Mouse (Mus musculus): ENCODE results near the gene Sparcl1.

The Sparcl1 gene

DNA sequence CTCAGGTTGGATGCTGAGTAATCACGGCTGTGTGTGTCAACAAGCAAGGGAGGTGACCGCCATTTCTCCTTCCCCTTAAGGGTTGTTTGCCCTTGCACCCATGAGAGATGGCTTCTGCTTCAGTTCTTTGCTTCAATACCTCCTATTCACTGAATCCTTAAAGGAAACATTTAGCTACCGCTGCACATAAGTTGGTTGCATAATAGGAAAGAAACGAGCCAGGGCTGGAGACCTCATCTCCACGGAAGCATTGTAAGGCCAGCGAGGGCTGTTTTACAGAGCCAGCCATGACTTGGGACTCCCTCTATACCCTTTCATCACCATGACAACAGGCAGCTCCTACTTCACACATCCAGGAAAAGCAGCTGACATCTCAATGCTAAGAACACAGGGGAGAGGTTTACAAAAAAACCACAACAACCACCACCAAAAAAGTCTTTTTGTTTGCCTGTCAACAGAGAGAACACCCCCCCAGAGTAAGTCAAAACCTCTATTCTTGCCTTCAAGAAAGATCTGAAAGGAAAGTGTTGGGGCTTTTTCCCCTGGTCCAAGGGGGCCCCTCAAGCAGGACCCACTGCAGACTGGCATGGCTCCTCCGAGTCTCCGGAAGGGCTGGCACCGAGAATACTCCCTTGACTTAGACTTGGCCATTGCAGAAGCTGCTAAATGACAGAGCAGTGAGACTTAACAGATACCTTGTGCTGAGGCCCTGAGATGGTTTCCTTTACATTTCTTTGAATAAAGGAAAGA is 3.2 kb downstream of the Sparcl1 start:
- peak; percentile 71 for DNase-seq (ENCODE audit: extremely low spot score)

DNA sequence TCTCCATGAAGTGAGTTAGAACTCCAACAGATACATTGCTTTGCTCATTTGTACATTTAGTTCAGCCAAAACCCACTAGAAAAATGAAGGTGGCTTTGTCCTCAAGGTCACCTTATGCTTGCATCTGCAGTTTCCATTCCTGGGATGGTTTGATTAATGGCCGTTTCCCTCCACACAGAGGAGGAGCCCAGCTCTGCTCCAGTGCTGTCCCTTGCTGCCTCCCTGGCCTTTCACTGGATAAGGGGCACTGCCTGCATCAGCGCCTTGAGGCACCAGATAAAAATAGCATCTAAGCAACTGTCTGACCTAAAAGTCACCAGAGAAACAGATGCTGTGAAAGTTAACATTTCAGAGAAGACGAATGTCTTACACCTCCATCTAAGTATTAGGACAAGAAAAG is 4.0 kb downstream of the Sparcl1 start:
- DNase-seq (ENCODE audit: extremely low spot score): peak; percentile 55

DNA sequence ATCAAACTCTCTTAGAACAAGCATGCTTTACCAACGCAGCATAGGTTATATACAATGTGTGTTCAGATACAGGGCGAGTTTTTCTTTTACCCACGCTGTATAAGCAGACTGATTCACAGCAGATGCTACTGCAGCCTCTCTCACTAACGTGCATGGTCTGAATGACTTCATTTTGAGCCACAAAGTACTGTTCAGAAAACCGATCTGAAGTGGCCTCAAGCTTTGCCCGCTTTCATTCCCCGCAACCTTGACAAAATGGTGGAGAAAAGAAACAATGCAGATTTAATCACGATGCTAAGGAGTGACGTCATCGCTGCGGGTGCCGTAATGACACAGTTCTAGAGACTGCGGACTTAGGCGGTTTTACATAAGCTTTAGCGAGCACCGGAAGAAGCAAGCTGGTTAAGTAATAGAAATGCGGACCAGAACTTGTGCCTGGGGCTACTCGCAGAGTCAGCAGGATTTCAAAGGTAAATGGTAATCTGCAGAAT is 4.6 kb downstream of the Sparcl1 start:
- DNase-seq (ENCODE audit: extremely low spot score): no peak

DNA sequence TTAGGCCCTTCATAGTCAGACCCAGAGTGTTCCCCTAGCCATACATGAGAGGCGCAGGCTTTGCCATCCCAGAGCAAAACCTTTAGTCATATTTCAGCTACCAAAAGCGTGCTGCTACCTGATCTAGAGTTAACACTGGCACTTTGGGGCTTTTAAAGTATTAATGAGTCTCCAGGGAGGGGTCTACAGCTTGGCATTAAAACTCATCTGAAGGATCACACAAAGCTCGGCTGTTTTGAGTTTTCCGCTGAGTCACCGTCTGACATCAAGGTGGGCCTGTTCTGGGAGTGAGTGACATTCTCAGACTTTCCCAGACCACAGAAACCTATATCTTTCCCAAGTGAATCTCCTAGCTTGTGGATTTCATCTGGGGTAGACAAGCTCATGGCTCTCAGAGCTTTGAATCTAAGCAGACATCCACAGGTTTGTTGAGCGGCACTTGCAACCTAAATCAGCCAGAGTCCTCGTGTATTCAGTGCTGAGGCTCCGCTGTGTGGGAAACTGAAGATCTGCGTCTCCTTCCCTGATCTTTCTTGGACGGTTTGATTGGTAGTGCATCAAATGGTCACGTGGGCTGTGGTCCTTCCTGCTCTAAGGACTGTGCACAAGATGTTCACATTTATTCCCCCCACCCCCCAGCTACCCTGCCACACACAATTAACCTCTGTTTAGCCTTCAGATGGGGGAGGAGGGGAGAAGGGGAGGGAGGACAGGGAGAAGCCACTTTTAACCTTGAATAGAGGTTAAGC is 5.2 kb downstream of the Sparcl1 start:
- no peak for DNase-seq (ENCODE audit: extremely low spot score)

DNA sequence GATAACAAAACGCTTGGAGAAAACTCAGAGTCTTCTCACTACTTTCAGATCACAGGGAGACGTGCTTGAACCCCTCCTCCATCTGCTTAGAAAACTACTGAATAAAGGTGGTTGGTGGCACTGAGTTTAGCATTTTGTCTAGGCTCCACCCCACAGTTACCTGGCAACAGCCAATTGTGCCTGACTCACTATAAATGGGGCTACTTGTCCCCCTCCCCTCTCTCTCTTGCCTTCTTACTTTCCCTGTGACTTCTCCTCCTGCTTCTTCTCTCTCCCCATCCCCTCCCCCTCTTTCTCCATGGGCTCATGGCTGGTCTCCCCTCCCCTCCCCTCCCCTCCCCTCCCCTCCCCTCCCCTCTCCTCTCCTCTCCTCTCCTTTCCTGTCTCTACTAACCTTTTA is 9.4 kb downstream of the Sparcl1 start:
- DNase-seq (ENCODE audit: extremely low spot score): no peak

GRCm38 (mm10) chr5:104103171-104103570 is 10.4 kb downstream of the Sparcl1 start:
- DNase-seq (ENCODE audit: extremely low spot score): no peak

DNA sequence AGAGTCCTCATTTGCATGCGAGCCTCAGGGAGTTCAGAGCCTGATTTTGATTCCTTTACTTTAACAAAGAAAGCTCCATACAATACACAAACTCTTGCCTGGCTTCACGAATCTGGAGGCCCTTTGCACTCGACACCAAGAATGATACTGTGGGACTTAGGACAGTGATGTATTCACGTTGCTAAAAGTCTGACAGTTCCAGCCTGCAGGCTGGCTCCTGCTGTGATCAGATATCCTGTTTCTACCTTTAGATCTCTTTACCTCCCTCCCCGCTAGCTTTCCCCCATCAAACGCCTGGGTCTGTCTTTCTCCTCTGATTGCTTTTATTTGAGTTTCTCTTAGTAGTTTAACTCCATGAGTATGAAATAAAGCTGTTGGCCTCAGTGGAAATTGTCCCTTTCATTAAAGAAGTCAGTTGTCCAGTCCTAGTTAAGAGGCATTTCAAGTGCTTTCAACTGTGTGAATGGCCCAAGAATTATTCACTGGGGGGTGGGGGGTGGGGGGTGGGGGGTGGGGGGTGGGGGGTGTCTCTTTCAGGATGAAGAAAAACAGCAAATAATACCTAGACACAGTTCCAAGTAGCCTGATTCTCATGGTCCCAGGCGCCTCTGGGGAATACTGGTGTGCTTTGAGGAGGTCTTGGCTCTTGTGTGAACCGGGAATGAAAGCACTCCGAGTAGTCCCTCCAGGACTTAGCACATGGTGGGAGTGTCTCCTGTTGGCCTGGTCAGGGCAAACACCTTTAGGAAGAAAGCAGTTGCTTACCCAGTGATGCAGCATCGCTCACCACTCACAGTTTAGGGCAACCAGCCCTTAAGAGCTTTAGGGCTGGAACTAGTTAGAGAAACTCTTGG is 11.6 kb downstream of the Sparcl1 start:
- peak; percentile 26 for DNase-seq (ENCODE audit: extremely low spot score)

- no peak for DNase-seq (ENCODE audit: extremely low spot score)
Observed at GRCm38 (mm10) chr5:104096078-104096938, 17.2 kb downstream of the Sparcl1 start.

DNA sequence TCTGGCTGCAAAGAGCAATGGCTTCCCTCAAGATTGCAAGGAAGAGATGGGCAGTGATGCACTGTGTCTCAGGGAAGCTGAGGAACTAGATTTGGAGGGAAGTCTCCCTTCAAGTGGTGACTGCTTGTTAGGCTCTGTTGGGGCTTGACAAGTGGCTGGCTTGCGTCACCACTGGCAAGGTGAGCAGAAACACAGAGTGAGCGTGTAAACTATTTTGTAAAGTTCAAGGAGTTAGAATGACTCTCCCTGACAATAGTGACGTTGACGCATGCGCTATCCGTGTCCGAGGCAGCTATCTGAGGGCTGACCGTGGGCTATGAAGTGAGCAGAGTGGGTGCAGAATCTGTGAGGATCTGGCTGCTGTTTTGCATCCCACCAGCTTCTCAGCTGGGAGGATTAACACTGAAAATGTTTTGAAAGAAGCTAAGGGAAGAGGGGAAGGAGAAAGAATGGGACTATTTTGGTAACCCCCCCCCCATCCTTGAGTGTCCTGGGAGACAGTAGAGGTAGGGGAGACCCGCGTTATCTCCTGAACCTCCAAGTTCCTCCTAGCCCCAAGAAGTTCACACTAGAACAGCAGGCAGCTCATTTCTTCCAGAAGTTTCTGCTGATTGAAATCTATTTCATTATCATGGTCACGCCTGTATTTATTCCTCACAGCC is 18.0 kb downstream of the Sparcl1 start:
- no peak for DNase-seq (ENCODE audit: extremely low spot score)

DNA sequence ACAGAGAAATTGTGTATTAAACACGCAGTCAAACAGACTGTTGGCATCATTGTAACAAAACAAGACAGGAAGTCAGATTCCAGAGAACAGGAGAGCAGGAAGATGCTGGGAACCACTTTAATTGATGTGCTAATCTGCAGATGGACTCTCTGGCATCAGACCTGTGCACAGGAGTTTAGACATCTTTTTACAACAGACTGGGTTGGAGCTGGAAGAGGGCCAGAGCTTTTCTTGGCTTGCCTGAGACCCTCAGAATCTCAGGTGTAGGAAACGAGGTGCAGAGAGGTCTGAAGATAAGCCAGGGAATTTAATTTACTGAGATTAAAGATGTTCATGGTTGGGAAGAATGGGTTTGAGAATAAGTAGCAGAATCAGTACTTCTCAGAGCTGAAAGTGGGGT is 23.8 kb downstream of the Sparcl1 start:
- no peak for DNase-seq (ENCODE audit: extremely low spot score)

DNA sequence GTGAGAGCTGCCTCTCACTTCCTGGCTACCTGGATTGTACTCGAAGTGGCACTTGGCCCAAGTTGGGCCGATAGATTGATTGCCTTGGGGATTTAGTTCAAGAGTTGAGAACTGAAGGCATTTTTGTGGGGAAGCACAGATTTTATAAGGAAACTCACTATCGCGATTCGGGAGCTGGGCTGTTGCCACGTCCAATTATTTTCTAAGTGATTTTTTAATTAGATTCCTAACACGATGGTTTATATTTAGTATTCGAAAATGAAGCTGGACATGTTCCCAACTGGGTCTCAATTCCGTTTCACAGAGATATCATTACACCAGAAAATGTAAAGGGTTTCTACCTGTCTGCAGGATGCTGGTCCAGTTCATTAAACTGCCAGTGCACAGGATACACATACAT is 28.2 kb downstream of the Sparcl1 start:
- no peak for DNase-seq (ENCODE audit: extremely low spot score)

DNA sequence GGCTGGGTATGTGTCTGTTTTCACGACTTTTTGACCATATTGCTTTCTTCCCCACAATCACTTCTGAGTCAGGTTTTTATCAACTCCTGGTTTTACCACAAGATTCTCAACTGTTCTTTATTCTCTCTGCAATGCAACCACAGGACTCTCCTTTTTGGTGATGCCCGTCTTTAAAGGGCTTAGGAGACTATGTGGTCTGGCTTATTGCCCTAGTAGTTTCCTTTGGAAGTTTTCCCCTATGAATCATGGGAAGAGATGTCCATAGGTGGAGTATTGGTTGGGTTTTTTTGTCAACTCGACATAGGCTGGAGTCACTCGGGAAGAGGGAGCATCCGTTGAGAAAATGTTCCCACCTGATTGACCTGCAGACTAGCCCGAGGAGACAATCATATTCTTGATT is 32.8 kb downstream of the Sparcl1 start:
- no peak for DNase-seq (ENCODE audit: extremely low spot score)

DNA sequence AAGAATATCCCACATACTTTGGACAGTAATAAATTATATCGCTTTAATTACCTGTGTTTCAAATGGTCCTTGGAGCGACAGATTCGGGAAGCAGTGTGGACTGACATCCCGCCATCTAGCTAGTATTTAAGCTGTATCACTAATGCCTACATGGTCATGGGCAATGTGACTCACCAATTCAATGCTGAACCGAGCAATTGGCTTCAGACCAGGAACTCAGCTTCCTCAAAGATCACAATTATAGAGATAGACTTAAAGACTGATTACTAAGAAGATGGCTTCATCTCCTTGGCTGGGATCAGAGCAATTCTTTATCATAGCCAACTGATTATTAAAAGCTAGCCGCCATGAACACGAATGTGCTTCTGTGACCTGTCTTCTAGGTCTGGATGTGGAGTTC is 36.0 kb downstream of the Sparcl1 start, which contains the start of gene Gm17660:
Gm17660 (minus strand) TSS at position 101 of the 400 bp plus-strand sequence.
- no peak for DNase-seq (ENCODE audit: extremely low spot score)

DNA sequence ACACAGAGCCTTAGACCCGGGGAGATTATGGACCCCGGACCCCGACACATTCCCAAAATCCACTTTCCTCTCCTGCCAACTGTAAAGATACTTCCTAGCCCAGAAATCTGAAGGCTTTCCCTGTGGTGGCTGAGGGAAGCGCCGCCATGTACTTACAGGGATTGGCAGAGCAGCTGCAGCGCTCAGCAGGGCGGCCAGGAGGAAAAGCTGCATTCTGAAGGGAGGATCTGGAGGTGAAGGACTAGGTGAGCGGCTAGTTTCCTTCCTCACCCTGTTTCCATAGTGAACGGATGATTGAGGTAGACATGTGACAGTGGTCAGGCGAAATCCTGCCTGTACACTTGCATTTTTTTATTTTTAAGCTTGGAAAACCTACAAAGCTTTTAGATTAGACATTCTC is 37.2 kb downstream of the Sparcl1 start:
- DNase-seq (ENCODE audit: extremely low spot score): no peak

GRCm38 (mm10) chr5:104074388-104074787 is 39.1 kb downstream of the Sparcl1 start:
- DNase-seq (ENCODE audit: extremely low spot score): peak; percentile 60

DNA sequence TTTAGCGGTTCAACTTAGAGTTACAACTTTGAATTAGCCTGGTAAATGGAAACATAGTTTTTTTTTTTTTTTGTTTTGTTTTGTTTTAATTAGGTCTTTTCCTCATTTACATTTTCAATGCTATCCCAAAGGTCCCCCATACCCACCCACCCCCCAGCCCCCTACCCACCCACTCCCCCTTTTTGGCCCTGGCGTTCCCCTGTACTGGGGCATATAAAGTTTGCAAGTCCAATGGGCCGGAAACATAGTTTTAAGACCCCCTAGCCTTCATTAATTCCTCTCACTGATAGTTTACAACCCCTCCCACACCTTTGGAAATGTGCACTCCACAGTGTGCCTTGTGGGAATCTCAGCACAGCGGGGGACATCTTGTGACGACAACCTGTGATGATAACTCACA is 39.9 kb downstream of the Sparcl1 start:
- no peak for DNase-seq (ENCODE audit: extremely low spot score)

DNA sequence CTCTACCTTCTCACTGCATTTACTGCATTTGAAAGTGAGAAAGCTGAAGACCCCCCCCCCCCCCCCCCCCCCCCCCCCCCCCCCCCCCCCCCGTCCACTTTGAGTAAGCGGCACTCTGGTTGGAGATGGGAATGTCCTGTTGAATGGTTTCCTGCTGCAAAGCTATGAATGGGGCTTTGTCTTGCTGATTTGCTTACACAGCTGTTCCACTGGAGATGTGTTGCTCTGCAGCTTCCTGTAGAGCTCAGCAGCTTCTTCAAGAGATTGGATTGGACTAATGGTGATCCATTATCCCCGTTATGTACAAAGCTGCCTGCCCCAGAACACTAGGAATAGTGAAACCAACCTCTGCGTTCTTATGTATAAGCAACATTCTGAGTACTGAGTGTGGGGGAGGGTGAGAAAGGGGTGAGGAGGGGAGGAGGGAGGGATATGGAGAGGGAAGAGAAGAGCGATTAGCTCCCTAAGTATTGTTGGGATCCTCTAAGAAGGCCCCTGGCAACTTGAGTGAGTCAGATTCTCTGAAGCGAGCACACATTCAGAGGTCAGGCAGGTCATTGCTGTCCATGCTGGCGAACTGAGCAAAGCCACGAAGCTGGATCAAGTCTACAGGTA is 41.2 kb downstream of the Sparcl1 start:
- DNase-seq (ENCODE audit: extremely low spot score): peak; percentile 78

DNA sequence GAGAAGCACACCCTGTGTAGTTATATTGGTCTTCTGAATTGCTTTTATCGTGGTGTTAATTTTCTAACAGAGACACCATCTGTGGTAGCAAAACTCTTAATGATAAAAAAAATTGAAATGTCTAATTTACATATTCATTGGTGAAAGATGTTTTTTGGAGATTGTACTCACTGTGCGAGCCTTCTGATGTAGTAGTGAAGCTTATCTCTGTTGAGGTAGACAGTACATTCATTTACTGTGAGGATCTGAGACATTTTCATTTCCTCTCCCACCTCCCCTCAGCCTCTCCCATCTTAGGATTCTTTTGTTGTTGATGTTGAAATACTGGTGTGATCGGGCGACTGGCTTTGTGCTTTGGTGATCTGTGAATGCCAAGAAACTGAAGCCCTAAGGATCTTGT is 42.5 kb downstream of the Sparcl1 start:
- DNase-seq (ENCODE audit: extremely low spot score): no peak

- peak; percentile 24 for DNase-seq (ENCODE audit: extremely low spot score)
Observed at GRCm38 (mm10) chr5:104068751-104069150, 44.8 kb downstream of the Sparcl1 start.

All from embryo, embryonic 9.5 days (tissue).